Mouse (Mus musculus) hindbrain, embryonic 10.5 days (tissue): ENCODE measurements around the gene Synrg. TPM values are rescaled to one million over a fixed set of nuclear protein-coding genes. Genes with fewer than 3 reads are reported as not detected.

Experiments
- DNase-seq: peaks from one replicate; pipeline ENCODE4 v3.0.0-alpha.2; 2017; ENCODE audit warnings: low spot score
- H3K27ac ChIP-seq: fragments of 300-500 bp; sonication (generic); 2 replicates; pipeline ENCODE4 v1.5.1; 2016; ENCODE audit warnings: mild to moderate bottlenecking, moderate library complexity
- H3K27me3 ChIP-seq: fragments of 300-500 bp; sonication (generic); 2 replicates; pipeline ENCODE4 v1.6.1; 2016; ENCODE audit warnings: mild to moderate bottlenecking; ENCODE audit not compliant: poor library complexity, insufficient read depth, severe bottlenecking
- H3K36me3 ChIP-seq: fragments of 300-500 bp; sonication (generic); 2 replicates; pipeline ENCODE4 v1.6.1; 2016; ENCODE audit warnings: mild to moderate bottlenecking, moderate library complexity
- H3K4me1 ChIP-seq: fragments of 300-500 bp; sonication (generic); replicated peaks from 2 replicates; pipeline ENCODE4 v1.6.1; 2016; ENCODE audit warnings: mild to moderate bottlenecking
- H3K4me3 ChIP-seq: fragments of 300-500 bp; sonication (generic); 2 replicates; pipeline ENCODE4 v1.5.1; 2016; ENCODE audit warnings: mild to moderate bottlenecking, moderate library complexity
- H3K9me3 ChIP-seq: fragments of 300-500 bp; sonication (generic); 2 replicates; pipeline ENCODE4 v1.6.1; 2016; ENCODE audit warnings: mild to moderate bottlenecking, moderate library complexity
- WGBS: fragments of 180-500 bp; shearing (Covaris S2); methylation state at CpG from one replicate; pipeline ENCODE4 v1.1.7; 2016; 5-methylcytosine and 5-hydroxymethylcytosine counted together
- polyA plus RNA-seq: library from polyadenylated mRNA; unstranded; fragments of >200 nt; fragmentation: Nextera tagmentation; extraction: Ambion mirVana; gene quantifications from 2 replicates; pipeline ENCODE4 v1.2.1, GENCODE M21; 2016

Synrg gene
- polyA plus RNA-seq, 1 experiment from 2014 or later, result 15.9 TPM

DNA sequence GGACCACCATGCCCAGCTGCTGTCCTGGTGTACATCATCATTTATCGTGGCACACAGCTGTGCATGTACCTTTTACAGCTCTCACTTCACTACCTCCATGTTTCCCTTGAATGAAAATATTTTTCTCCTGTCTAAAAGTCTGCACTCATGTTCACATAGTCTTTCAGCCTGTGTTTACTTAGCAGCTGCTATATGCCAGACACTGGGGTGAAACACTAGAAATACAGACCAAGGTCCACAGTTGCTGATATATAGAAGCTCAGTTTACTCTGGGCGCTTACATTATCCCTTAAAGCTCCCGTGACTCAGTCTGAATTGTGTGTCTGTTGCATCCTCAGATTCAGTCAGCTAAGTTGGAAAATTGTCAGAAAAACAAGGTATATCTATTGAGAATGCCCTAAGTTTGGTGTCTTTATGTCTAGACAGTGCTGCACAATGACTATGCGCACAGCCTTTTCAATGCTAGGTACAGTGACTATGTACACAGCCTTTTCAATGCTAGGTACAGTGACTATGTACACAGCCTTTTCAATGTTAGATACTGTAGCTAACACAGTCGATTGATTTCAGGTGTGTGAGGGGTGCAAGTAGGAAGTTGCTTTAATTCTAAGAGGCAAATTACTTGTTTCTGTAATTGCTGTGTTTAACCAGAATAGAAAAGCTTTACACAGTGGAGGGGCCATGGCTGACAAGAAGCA is 33.1 kb downstream of the Synrg start:
- Histone ChIP-seq H3K9me3 (no peaks in the 10 kb centered on the region), H3K27me3 (no peaks in the 10 kb centered on the region), H3K36me3 (peaks cover 100% of the 10 kb centered on the region), H3K27ac (no peak overlapping the region), H3K4me1 (no peaks in the 10 kb centered on the region), H3K4me3 (no peak overlapping the region)
- WGBS, result 94% methylated on average over 5 of the region's 5 CpGs
- DNase-seq, result no peak

DNA sequence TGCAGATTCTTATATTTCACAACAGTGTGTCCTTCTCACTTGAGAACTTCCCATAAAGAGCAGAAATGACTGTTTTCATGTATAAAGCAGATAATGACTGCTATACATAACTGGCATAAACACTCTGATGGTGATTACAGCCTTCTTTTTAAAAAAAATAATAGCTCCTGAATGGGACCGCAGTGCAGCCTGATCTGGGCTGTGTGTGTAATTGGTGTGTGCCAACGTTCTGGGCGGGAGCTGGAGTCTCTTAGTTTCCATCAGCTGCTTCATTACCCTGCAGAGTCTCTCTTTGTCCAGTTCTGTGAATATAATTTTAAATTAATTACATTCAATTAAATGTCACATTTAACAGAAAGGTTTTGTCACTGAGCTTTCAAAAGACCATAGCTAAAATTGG is 34.8 kb downstream of the Synrg start:
- 95% methylated on average over 3 of the region's 3 CpGs for WGBS

DNA sequence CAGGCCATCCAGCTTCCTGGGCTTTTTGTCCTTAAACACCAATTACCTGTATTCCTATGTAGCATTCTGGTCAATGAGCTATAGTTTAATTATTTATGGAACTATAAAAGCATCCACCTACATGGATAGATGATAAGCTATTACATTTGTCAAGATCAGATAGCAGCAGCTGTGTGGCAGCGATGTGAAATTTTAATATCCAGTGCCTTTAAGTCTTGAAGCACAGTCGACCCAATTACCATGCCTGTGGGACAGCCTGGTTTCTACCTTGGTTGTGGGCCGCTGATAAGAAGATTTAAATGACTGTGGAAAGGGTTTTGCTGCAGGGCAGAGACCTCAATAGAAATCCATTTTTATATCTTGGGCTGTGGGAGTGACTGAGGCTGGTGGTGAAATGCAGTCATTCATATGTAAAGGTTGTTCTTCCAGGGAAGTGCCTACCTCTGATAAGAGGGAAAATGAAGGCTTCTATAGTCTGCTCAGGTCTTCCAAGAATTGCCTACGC is 35.2 kb downstream of the Synrg start:
- H3K27ac ChIP-seq, result no peak overlapping the region
- no peaks in the 10 kb centered on the region for H3K4me1 ChIP-seq
- DNase-seq, result no peak
- no peaks in the 10 kb centered on the region for H3K9me3 ChIP-seq
- H3K36me3 ChIP-seq, result peaks cover 100% of the 10 kb centered on the region
- WGBS, result 91% methylated on average over 4 of the region's 4 CpGs
- no peak overlapping the region for H3K4me3 ChIP-seq
- no peaks in the 10 kb centered on the region for H3K27me3 ChIP-seq

More for the DNA sequence above, 34.8 kb downstream of the Synrg start:
- no peaks in the 10 kb centered on the region for H3K9me3 ChIP-seq
- H3K27me3 ChIP-seq, result no peaks in the 10 kb centered on the region
- H3K4me3 ChIP-seq, result no peak overlapping the region
- no peak overlapping the region for H3K27ac ChIP-seq
- DNase-seq, result no peak
- peaks cover 100% of the 10 kb centered on the region for H3K36me3 ChIP-seq
- no peaks in the 10 kb centered on the region for H3K4me1 ChIP-seq

DNA sequence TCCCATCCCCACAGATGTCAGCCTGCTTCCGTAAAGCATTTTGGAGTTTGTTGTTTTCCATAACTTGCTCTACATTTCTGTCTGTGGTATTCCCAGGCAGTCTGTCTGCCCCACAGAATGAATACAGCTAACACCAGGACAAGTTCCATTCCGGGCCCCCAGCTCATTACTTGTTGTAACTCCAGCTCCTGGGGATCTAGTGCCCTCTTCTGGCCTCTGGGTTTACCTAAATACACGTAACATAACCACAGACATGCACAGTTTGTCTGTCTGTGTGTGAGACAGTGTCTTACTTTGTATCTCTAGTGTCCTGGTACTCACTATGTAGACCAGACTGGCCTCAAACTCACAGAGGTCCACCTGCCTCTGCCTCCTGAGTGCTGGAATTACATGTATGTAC is 37.0 kb downstream of the Synrg start:
- WGBS, result 90% methylated on average over 3 of the region's 3 CpGs
- Histone ChIP-seq H3K27me3 (no peaks in the 10 kb centered on the region), H3K27ac (no peak overlapping the region), H3K4me3 (no peak overlapping the region), H3K36me3 (peaks cover 98% of the 10 kb centered on the region), H3K4me1 (no peaks in the 10 kb centered on the region), H3K9me3 (no peaks in the 10 kb centered on the region)
- no peak for DNase-seq

DNA sequence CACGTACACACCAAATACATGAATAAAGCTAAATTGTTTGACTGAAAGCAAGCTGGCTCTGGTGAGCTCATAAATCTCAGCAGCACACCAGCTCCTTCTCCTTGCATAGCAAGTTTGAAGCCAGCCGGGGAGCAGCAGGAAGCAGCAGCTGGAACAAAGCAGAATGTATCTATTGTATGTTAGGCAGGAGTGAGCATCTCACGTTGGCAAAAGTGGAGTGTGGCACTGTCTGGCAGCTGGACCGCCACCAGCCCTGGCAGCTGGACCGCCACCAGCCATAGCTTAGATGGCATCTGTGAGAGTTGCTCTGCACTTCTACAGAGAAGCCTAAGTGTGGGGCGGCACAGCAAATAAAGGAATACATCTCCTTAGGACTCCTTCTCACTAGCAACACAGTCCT is 39.8 kb downstream of the Synrg start:
- WGBS, result 93% methylated on average over 6 of the region's 6 CpGs
- H3K36me3 ChIP-seq, result peaks cover 92% of the 10 kb centered on the region
- DNase-seq, result no peak
- no peaks in the 10 kb centered on the region for H3K9me3 ChIP-seq
- no peaks in the 10 kb centered on the region for H3K27me3 ChIP-seq
- H3K27ac ChIP-seq, result no peak overlapping the region
- no peaks in the 10 kb centered on the region for H3K4me1 ChIP-seq
- no peak overlapping the region for H3K4me3 ChIP-seq

DNA sequence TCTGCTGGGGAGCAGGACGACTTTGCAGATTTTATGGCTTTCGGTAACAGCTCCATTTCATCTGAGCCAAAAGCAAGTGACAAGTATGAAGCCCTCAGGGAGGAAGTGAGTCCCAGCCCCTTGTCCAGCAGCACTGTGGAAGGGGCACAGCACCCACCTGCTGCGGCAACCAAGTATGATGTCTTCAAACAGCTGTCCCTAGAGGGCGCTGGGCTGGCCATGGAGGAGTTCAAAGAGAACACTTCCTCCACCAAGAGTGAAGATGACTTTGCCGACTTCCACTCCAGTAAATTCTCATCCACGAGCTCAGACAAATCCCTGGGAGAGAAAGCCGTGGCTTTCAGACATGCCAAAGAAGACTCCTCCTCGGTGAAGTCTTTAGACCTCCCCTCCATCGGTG is 44.8 kb downstream of the Synrg start:
- no peak overlapping the region for H3K27ac ChIP-seq
- H3K4me1 ChIP-seq, result peaks cover 34% of the 10 kb centered on the region
- WGBS, result 85% methylated on average over 9 of the region's 9 CpGs
- H3K27me3 ChIP-seq, result no peaks in the 10 kb centered on the region
- H3K9me3 ChIP-seq, result no peaks in the 10 kb centered on the region
- no peak overlapping the region for H3K4me3 ChIP-seq
- H3K36me3 ChIP-seq, result peaks cover 59% of the 10 kb centered on the region
- DNase-seq, result no peak

DNA sequence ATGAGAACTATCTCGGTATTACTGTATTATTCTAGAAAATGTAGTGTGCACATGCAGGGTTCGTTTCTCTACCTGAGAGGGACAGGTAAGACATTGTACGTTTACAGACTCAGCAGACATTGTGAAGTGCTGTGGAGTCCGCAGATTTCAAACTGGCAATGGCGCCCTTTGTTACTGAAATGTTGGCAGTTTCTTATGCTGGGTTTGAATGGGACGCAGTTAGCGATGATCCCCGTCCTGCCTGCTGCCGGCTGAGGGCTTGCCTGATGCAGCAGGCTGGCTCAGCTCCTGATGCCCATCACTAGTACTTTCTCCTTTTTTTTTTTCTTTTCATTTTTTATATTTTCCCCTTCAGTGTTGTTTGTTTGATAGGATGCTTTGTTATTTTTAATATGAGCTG is 46.2 kb downstream of the Synrg start:
- DNase-seq, result no peak
- H3K27me3 ChIP-seq, result no peaks in the 10 kb centered on the region
- peaks cover 34% of the 10 kb centered on the region for H3K4me1 ChIP-seq
- peaks cover 44% of the 10 kb centered on the region for H3K36me3 ChIP-seq
- no peak overlapping the region for H3K4me3 ChIP-seq
- 74% methylated on average over 9 of the region's 9 CpGs for WGBS
- no peak overlapping the region for H3K27ac ChIP-seq
- no peaks in the 10 kb centered on the region for H3K9me3 ChIP-seq

DNA sequence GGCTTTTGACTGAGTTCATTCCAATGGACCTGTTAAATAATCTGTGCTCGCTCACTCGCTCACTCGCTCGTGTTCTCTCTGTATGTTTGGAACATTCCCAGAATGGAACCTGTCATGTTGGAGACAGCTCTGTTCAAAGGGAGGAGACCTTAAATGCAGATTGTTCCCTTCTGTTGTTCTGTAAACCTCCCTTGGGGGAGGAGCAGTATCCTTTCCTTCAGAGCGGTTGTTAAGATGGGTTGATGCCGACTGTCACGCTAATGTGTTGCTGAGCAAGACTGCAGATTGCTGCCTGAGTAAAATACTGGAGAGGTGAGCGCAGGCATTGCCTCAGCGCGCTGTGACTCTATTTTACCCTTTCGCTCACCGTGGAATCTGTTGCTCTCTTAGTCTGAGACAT is 46.8 kb downstream of the Synrg start:
- Histone ChIP-seq H3K4me1 (peaks cover 34% of the 10 kb centered on the region), H3K27me3 (no peaks in the 10 kb centered on the region), H3K27ac (peak overlapping the region; percentile 56; the same call in 1 of the 2 replicates), H3K4me3 (peak overlapping the region; percentile 7; the same call in 1 of the 2 replicates), H3K9me3 (no peaks in the 10 kb centered on the region), H3K36me3 (peaks cover 38% of the 10 kb centered on the region)
- peak; percentile 9 for DNase-seq
- 13% methylated on average over 12 of the region's 12 CpGs for WGBS

DNA sequence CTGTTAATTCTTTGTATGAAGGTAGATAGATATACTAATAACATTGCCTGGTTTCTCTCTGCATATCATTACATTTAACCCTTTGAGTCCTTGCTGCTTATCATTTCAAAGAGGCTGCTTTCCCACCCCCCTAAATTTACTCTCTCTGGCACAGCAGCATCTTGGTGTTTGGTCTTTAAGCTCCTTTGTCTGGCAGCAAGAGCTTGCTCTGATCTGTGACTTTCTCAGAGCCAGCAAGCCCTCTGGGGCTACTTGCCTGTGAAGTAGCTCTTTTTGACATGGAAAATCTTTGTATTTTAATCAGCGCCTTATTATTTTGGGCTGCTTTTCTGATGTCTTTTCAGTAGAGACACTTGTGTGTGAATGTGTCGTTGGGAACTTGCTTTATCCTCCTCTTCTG is 47.3 kb downstream of the Synrg start:
- Histone ChIP-seq H3K27ac (peak overlapping the region; percentile 45), H3K4me1 (peaks cover 34% of the 10 kb centered on the region), H3K4me3 (peak overlapping the region; percentile 7; the same call in 1 of the 2 replicates), H3K27me3 (no peaks in the 10 kb centered on the region), H3K36me3 (peaks cover 38% of the 10 kb centered on the region), H3K9me3 (no peaks in the 10 kb centered on the region)
- no peak for DNase-seq
- 21% methylated on average over 2 of the region's 2 CpGs for WGBS

DNA sequence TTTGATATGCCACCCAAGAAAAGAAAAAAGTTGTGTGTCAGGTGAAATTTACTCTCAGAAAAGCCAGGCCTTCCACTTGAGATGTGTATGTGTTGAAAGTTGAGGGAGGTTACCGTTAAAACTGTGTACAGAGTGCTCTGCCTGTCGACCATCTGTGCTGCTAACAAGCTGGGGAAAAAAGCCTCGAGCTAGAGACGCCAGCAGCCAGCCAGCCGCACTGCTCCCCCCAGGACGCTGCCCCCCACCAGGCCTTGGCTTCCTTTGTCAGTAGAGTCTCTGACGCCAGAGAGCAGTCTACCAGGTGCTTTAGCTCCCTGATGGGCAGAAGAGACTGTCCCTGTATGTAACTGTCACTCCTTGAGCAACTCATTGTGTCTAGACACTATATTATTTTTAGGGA is 48.9 kb downstream of the Synrg start:
- peak; percentile 23 for DNase-seq
- Histone ChIP-seq H3K9me3 (no peaks in the 10 kb centered on the region), H3K4me3 (no peak overlapping the region), H3K4me1 (peaks cover 34% of the 10 kb centered on the region), H3K36me3 (peaks cover 38% of the 10 kb centered on the region), H3K27ac (peak overlapping the region; percentile 17; the same call in 1 of the 2 replicates), H3K27me3 (no peaks in the 10 kb centered on the region)
- WGBS, result 8% methylated on average over 7 of the region's 7 CpGs

DNA sequence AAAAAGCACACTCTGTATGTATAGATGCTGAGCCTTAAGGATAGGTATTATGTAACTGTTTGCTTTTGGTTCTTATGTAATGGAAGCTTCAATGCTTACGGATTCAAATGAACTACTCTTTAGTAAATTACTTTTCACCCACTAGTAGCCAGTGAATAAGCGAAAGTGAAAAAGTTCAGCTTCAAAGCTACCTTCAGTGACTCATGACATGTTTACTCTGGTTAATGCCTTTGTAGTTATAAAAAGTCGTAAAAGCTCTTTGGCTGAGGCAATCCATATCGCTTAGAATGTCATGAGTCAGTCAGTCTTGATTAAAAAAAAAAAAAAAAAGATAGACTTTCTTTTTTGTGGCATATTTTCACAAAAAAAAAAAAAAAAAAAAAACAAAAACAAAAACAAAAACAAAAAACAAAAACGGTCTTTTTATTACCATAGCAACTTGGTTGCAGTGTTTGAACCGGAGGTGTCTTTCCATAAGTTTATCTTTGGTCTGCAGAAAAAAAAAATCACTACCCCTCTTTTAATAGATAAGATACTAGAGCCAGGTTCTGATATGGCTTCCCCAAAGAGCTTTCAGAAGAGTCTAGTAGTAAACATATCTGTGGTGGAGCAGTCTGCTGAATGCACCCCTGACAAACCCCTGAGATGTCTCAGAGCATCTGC is 52.0 kb downstream of the Synrg start:
- H3K9me3 ChIP-seq, result no peaks in the 10 kb centered on the region
- no peak overlapping the region for H3K27ac ChIP-seq
- peaks cover 21% of the 10 kb centered on the region for H3K4me1 ChIP-seq
- no peaks in the 10 kb centered on the region for H3K27me3 ChIP-seq
- no peak overlapping the region for H3K4me3 ChIP-seq
- no peak for DNase-seq
- WGBS, result 93% methylated on average over 6 of the region's 6 CpGs
- peaks cover 45% of the 10 kb centered on the region for H3K36me3 ChIP-seq

DNA sequence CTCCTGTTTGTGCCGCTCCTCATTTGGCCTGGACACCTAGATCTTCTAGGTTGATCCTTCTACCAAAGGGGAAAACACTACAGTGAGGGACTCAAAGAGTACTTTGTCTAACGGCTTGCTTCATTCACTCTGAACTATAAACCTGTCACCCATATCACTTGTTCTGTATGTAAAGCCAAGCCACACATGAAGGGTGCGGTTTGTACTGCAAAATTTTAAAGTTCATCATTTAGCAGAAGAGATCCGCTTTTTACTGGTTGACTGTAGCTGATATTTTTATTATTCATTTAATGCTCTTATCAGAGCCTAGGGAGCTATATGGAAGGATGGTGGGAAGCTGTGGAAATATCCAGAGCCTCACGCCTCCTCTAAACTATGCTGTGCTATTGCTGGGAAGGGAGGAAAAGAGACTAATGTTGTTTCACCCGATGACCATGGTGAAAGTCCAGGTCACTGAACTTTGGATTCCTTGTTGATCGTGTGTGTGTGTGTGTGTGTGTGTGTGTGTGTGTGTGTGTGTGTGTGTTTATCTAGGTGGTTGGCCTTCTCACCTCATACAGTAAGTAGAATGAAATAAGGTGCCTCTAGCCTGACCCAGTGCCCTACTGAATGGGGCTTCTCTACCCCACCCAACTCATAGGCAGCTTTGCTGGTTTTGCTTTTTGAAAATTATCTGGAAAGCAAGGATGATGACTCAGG is 52.7 kb downstream of the Synrg start:
- WGBS, result 94% methylated on average over 7 of the region's 7 CpGs
- H3K36me3 ChIP-seq, result peaks cover 52% of the 10 kb centered on the region
- no peak for DNase-seq
- H3K4me3 ChIP-seq, result no peak overlapping the region
- no peaks in the 10 kb centered on the region for H3K9me3 ChIP-seq
- no peak overlapping the region for H3K27ac ChIP-seq
- peaks cover 14% of the 10 kb centered on the region for H3K4me1 ChIP-seq
- no peaks in the 10 kb centered on the region for H3K27me3 ChIP-seq

DNA sequence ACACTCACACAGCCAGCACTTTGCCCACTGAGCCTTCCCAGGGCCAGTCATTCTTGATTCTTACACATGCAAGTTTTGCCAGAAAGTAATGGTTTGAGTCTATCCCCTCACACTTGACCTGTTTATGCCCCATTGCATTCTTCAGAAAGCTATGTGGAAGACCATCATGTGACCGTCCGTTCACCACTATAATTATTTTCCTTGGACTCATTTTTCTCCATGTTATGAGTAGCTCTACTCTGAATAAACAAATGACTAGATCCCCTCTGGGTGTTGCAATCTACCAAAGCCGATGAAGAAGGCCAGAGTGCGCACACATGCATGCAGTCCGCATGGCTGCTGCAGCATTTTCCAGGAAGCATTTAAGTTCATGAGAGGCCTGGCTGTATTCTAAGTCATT is 63.0 kb downstream of the Synrg start:
- WGBS, result 94% methylated on average over 5 of the region's 5 CpGs
- H3K27me3 ChIP-seq, result no peaks in the 10 kb centered on the region
- H3K9me3 ChIP-seq, result no peaks in the 10 kb centered on the region
- peaks cover 96% of the 10 kb centered on the region for H3K36me3 ChIP-seq
- H3K4me3 ChIP-seq, result no peak overlapping the region
- H3K4me1 ChIP-seq, result no peaks in the 10 kb centered on the region
- no peak overlapping the region for H3K27ac ChIP-seq
- no peak for DNase-seq
